Comparison of ENCODE assay signal across 8 mouse cellular contexts in genomic region chr4:119539031-119539824, GRCm38 (mm10). TPM values are rescaled to one million over a fixed set of nuclear protein-coding genes. Genes with fewer than 3 reads are reported as not detected.
DNase-seq lines count a peak whose midpoint lies in the region; ATAC-seq lines count a peak whose summit lies in the region.

Gene Frg2f1, minus strand, starts transcription at chr4:119539529.

- H3K36me3 ChIP-seq in hindbrain, embryonic 11.5 days (ENCODE audit: control insufficient read depth, insufficient read depth, low read length) = no peaks in the 10 kb centered on the region

- H3K4me3 ChIP-seq in hindbrain, embryonic 11.5 days (ENCODE audit: low read depth, low read length) = peak within 1 kb of the TSS; percentile 94

- H3K4me2 ChIP-seq in hindbrain, embryonic 11.5 days (replicated peaks; ENCODE audit: low read depth, low read length) = peak within 1 kb of the TSS; percentile 78

- no peaks in the 10 kb centered on the region for H3K9me3 ChIP-seq in hindbrain, embryonic 11.5 days (ENCODE audit: control insufficient read depth, low read length)

- peak within 1 kb of the TSS; percentile 98 for H3K27ac ChIP-seq in hindbrain, embryonic 11.5 days (ENCODE audit: low read depth, low read length)

- H3K4me1 ChIP-seq in hindbrain, embryonic 11.5 days (replicated peaks; ENCODE audit: control insufficient read depth, insufficient read depth, low read length) = no peaks in the 10 kb centered on the region

- 1% methylated on average over 38 of the region's 85 CpGs for WGBS in hindbrain, embryonic 11.5 days

- H3K27me3 ChIP-seq in hindbrain, embryonic 11.5 days (ENCODE audit: control insufficient read depth, insufficient read depth, low read length) = no peaks in the 10 kb centered on the region

- peak; percentile 98 for DNase-seq in Muller cell, postnatal 12 days (ENCODE audit: inconsistent ontology term)
- DNase-seq in cerebellum, adult 9-11 months = peak; percentile 93
- peak; percentile 78 to 94 for DNase-seq in frontal cortex, adult 2 months (ENCODE audit: extremely low spot score in 1 of 2, low spot score in 1 of 2)
- DNase-seq in hindbrain, embryonic 11.5 days (ENCODE audit: low spot score) = peak; percentile 94
- DNase-seq in layer of hippocampus, postnatal 10 days (ENCODE audit: low spot score in 2 of 2) = peak; percentile 97 to 98
- DNase-seq in lung, postnatal 10 days = peak; percentile 97
- DNase-seq in ovary, postnatal 36 days (ENCODE audit: low spot score) = peak; percentile 95
- peak; percentile 93 for DNase-seq in thymus, postnatal 25 days

- peak; percentile 94 for ATAC-seq in hindbrain, embryonic 11.5 days (ENCODE audit: low FRiP score)

- H3K9ac ChIP-seq in hindbrain, embryonic 11.5 days (ENCODE audit: low read depth, low read length) = peak within 1 kb of the TSS; percentile 95

RNA-seq across cellular contexts. Expression of gene Frg2f1, which starts in this region (rescaled TPM):
- 11.0 and 14.2 TPM in 2 replicates for polyA plus RNA-seq in frontal cortex, adult 2 months (2012; rRNA removed)
- polyA plus RNA-seq in hindbrain, embryonic 11.5 days (2014; fragmentation: Nextera tagmentation; extraction: Ambion mirVana) = 2.8 and 4.5 TPM in 2 replicates
- 10 to 100 TPM; 28.1 to 28.8 TPM for total RNA-seq in layer of hippocampus, postnatal 10 days (2021)

Comparison
In these comparisons a context has a peak if more than half of its experiments do, and no peak if none do; other contexts are left out.
1. Peak in every context shown above with its lines: DNase-seq, ATAC-seq, H3K4me3 ChIP-seq and H3K27ac ChIP-seq.